Mouse (Mus musculus) stomach, postnatal 0 days (tissue): ENCODE data around the gene Muc4. TPM values are rescaled to one million over a fixed set of nuclear protein-coding genes. Genes with fewer than 3 reads are reported as not detected.

Experiments used
- ATAC-seq: fragments of 200-750 bp; cut with Nextera tagmentation; 2 replicates; pipeline ENCODE4 v1.8.0; 2017; ENCODE audit not compliant: low FRiP score, low TSS enrichment
- DNase-seq: peaks from one replicate; pipeline ENCODE4 v3.0.0-alpha.2; 2016; ENCODE audit warnings: low spot score
- H3K27ac ChIP-seq: fragments of 300-500 bp; sonication (generic); replicated peaks from 2 replicates; pipeline ENCODE4 v1.5.1; 2014; ENCODE audit warnings: mild to moderate bottlenecking, control low read depth
- H3K27me3 ChIP-seq: fragments of 300-500 bp; sonication (generic); 2 replicates; pipeline ENCODE4 v1.6.1; 2014; ENCODE audit warnings: low read length; ENCODE audit not compliant: control insufficient read depth, insufficient read depth
- H3K36me3 ChIP-seq: fragments of 300-500 bp; sonication (generic); 2 replicates; pipeline ENCODE4 v1.6.1; 2014; ENCODE audit warnings: low read length, mixed read lengths; ENCODE audit not compliant: control insufficient read depth, insufficient read depth
- H3K4me1 ChIP-seq: fragments of 300-500 bp; sonication (generic); replicated peaks from 2 replicates; pipeline ENCODE4 v1.6.1; 2014; ENCODE audit warnings: antibody characterized with exemption; ENCODE audit not compliant: control insufficient read depth, insufficient read depth
- H3K4me2 ChIP-seq: fragments of 300-500 bp; sonication (generic); replicated peaks from 2 replicates; pipeline ENCODE4 v1.6.1; 2014; ENCODE audit warnings: low read depth, mild to moderate bottlenecking, control low read depth, moderate library complexity
- H3K4me3 ChIP-seq: fragments of 300-500 bp; sonication (generic); 2 replicates; pipeline ENCODE4 v1.5.1; 2014; ENCODE audit warnings: low read depth, low read length, control low read depth
- H3K9ac ChIP-seq: fragments of 300-500 bp; sonication (generic); 2 replicates; pipeline ENCODE4 v1.6.1; 2014; ENCODE audit warnings: mild to moderate bottlenecking, low read length, control low read depth, mixed read lengths
- H3K9me3 ChIP-seq: fragments of 300-500 bp; sonication (generic); 2 replicates; pipeline ENCODE4 v1.6.1; 2016; ENCODE audit warnings: low read length; ENCODE audit not compliant: control insufficient read depth
- CTCF ChIP-seq: IDR thresholded peaks from 2 replicates; pipeline ENCODE4 v1.5.1; 2016; ENCODE audit warnings: antibody characterized with exemption, low read depth, mild to moderate bottlenecking, moderate library complexity
- EP300 ChIP-seq: optimal IDR thresholded peaks from 2 replicates; pipeline ENCODE3; 2016; ENCODE audit warnings: antibody characterized with exemption
- WGBS: fragments of 180-500 bp; shearing (Covaris S2); extraction: QIAGEN DNeasy Blood & Tissue Kit; methylation state at CpG from one replicate; pipeline ENCODE4 v1.1.7; 2014; 5-methylcytosine and 5-hydroxymethylcytosine counted together
- polyA plus RNA-seq: library from polyadenylated mRNA; unstranded; fragments of >200 nt; fragmentation: Nextera tagmentation; extraction: Ambion mirVana; gene quantifications from 2 replicates; pipeline ENCODE4 v1.2.1, GENCODE M21; 2015

Muc4 gene
- polyA plus RNA-seq, 1 experiment from 2014 or later: 2.5 TPM

DNA sequence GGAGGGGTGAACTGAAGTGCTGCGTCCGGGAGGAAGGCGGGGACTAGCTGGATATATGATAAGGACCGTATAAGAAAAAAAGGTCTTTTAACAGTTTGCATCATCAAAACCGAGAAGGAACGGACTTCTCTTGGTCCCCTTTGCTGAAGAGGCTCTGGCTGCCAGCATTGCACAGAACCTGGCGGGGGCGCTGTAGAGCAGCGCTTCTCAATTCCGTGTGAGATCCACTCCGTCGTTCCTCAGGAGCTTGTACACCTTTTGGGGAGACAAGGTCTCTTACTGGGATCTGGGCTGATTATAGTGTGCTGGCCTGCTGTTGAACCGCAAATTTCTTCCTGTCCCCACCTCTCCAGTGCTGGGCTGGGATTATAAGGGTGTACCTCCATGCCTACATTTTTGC, 20.3 kb upstream of the Muc4 start:
- Histone ChIP-seq H3K4me1 (no peaks in the 10 kb centered on the region), H3K27ac (no peak overlapping the region), H3K27me3 (no peaks in the 10 kb centered on the region), H3K4me2 (no peak overlapping the region), H3K9ac (no peak overlapping the region), H3K9me3 (no peaks in the 10 kb centered on the region), H3K36me3 (no peaks in the 10 kb centered on the region), H3K4me3 (no peak overlapping the region)
- ATAC-seq (0 out of 2 replicates have a peak, but pooled peaks have one; percentile 25), DNase-seq (peak; percentile 75)
- WGBS: 19% methylated on average over 13 of the region's 13 CpGs
- TF ChIP-seq EP300: no peak
- TF ChIP-seq CTCF: peak; percentile 75

GRCm38 (mm10) chr16:32723163-32723562, 12.5 kb upstream of the Muc4 start:
- WGBS: 52% methylated on average over 7 of the region's 7 CpGs

GRCm38 (mm10) chr16:32723767-32724166, 11.9 kb upstream of the Muc4 start:
- H3K4me1 ChIP-seq: no peaks in the 10 kb centered on the region
- no peak overlapping the region for H3K4me3 ChIP-seq
- TF ChIP-seq CTCF: no peak
- no peak for TF ChIP-seq EP300
- no peak for DNase-seq
- no peaks in the 10 kb centered on the region for H3K36me3 ChIP-seq
- H3K9me3 ChIP-seq: no peaks in the 10 kb centered on the region
- no peaks in the 10 kb centered on the region for H3K27me3 ChIP-seq
- no peak overlapping the region for H3K9ac ChIP-seq
- 66% methylated on average over 4 of the region's 4 CpGs for WGBS
- H3K27ac ChIP-seq: no peak overlapping the region
- ATAC-seq: no peak
- H3K4me2 ChIP-seq: no peak overlapping the region

More at GRCm38 (mm10) chr16:32723163-32723562, 12.5 kb upstream of the Muc4 start:
- Histone ChIP-seq H3K27me3 (no peaks in the 10 kb centered on the region), H3K4me3 (no peak overlapping the region), H3K27ac (no peak overlapping the region), H3K36me3 (no peaks in the 10 kb centered on the region), H3K4me2 (no peak overlapping the region), H3K4me1 (no peaks in the 10 kb centered on the region), H3K9ac (no peak overlapping the region), H3K9me3 (no peaks in the 10 kb centered on the region)
- TF ChIP-seq CTCF: no peak
- TF ChIP-seq EP300: no peak
- no peak for ATAC-seq
- DNase-seq: no peak

- Histone ChIP-seq H3K36me3 (no peaks in the 10 kb centered on the region), H3K4me1 (no peaks in the 10 kb centered on the region), H3K27ac (no peak overlapping the region), H3K9me3 (no peaks in the 10 kb centered on the region), H3K4me3 (no peak overlapping the region), H3K4me2 (no peak overlapping the region), H3K9ac (no peak overlapping the region), H3K27me3 (no peaks in the 10 kb centered on the region)
- ATAC-seq: no peak
- DNase-seq: no peak
- no peak for TF ChIP-seq CTCF
- TF ChIP-seq EP300: no peak
- WGBS: 85% methylated on average over 2 of the region's 2 CpGs
These were observed 11.4 kb upstream of the Muc4 start for GRCm38 (mm10) chr16:32724259-32724658.

GRCm38 (mm10) chr16:32726501-32726900, 9.2 kb upstream of the Muc4 start:
- TF ChIP-seq CTCF (no peak), EP300 (no peak)
- H3K9ac ChIP-seq: no peak overlapping the region
- no peak overlapping the region for H3K4me2 ChIP-seq
- no peaks in the 10 kb centered on the region for H3K27me3 ChIP-seq
- ATAC-seq: no peak
- no peak for DNase-seq
- H3K9me3 ChIP-seq: no peaks in the 10 kb centered on the region
- no peak overlapping the region for H3K27ac ChIP-seq
- H3K4me1 ChIP-seq: no peaks in the 10 kb centered on the region
- H3K36me3 ChIP-seq: no peaks in the 10 kb centered on the region
- H3K4me3 ChIP-seq: no peak overlapping the region

DNA sequence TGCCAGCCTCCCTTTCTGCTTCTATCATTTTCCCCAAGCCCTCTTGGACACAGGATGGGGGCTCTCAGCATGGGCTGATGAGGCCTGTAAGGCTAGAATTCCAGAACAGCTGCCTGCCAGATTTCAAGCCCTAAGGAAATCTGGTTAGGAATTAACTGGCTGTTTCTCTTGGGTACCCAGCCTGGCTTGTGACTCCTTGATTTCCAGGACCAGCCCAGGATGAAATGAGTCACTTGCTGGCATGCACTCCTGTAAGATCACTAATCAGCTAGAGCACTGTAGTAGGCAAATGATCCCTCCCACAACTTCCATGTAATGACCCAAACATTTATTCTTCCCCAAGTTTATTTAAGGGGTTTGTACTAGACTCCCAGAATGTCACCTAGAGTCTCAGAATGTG, 7.4 kb upstream of the Muc4 start:
- DNase-seq (peak; percentile 57), ATAC-seq (peak; percentile 77)
- Histone ChIP-seq H3K4me1 (no peaks in the 10 kb centered on the region), H3K4me2 (no peak overlapping the region), H3K27ac (no peak overlapping the region), H3K36me3 (no peaks in the 10 kb centered on the region), H3K27me3 (no peaks in the 10 kb centered on the region), H3K4me3 (no peak overlapping the region), H3K9me3 (no peaks in the 10 kb centered on the region), H3K9ac (no peak overlapping the region)
- no peak for TF ChIP-seq CTCF
- no peak for TF ChIP-seq EP300
